Mouse (Mus musculus): ENCODE data around the gene 2900011O08Rik.

GRCm38 (mm10) chr16:14029072-14029471 lies 42.7 kb downstream of the 2900011O08Rik start:
- no peak for TF ChIP-seq CTCF (IDR thresholded peaks at IDR 0.05; ENCODE audit: low read depth)
- no peak for TF ChIP-seq EP300 (IDR thresholded peaks at IDR 0.05; ENCODE audit: low read depth)
